Comparison of ENCODE assay signal across 15 mouse cellular contexts in genomic region chr8:12432546-12432945, GRCm38 (mm10). TPM values are rescaled to one million over a fixed set of nuclear protein-coding genes. Genes with fewer than 3 reads are reported as not detected.
DNase-seq lines count a peak whose midpoint lies in the region; ATAC-seq lines count a peak whose summit lies in the region.
"Had no signal": no experiment of that assay in that cellular context is flagged by ENCODE, and none has a peak within 500 bp of the region (broad histone marks: within the 10 kb centered on the region; RNA-seq: fewer than 3 reads in every experiment).

No protein-coding gene starts in this region.

- no peak overlapping the region for H3K4me3 ChIP-seq in neural tube, embryonic 15.5 days (replicated peaks)
- H3K4me3 ChIP-seq: erythroblast, embryonic 14.5 days; lung, embryonic 15.5 days had no signal

- WGBS in neural tube, embryonic 15.5 days, result 25% methylated on average over 7 of the region's 7 CpGs

- H3K9me3 ChIP-seq in neural tube, embryonic 15.5 days (replicated peaks), result no peaks in the 10 kb centered on the region
- H3K9me3 ChIP-seq: lung, embryonic 15.5 days had no signal

- no peak overlapping the region for H3K9ac ChIP-seq in neural tube, embryonic 15.5 days (replicated peaks)
- H3K9ac ChIP-seq: lung, embryonic 15.5 days had no signal

- peaks cover 34% of the 10 kb centered on the region for H3K4me1 ChIP-seq in neural tube, embryonic 15.5 days

- H3K27ac ChIP-seq in neural tube, embryonic 15.5 days (replicated peaks), result no peak overlapping the region
- H3K27ac ChIP-seq: lung, embryonic 15.5 days had no signal

- H3K4me2 ChIP-seq in neural tube, embryonic 15.5 days, result no peak overlapping the region
- H3K4me2 ChIP-seq: lung, embryonic 15.5 days had no signal

- no peaks in the 10 kb centered on the region for H3K36me3 ChIP-seq in neural tube, embryonic 15.5 days
- H3K36me3 ChIP-seq: lung, embryonic 15.5 days had no signal

- no peak for ATAC-seq in neural tube, embryonic 15.5 days (ENCODE audit: low FRiP score)

- DNase-seq in embryo, embryonic 10 days (ENCODE audit: low spot score), result peak; percentile 65
- no peak for DNase-seq in embryo, embryonic 9.5 days (ENCODE audit: extremely low spot score)
- peak; percentile 57 for DNase-seq in neural tube, embryonic 10.5 days (ENCODE audit: extremely low spot score, low spot score)
- peak; percentile 68 for DNase-seq in mesoderm, embryonic 11.5 days (ENCODE audit: low read depth, low spot score)
- DNase-seq in lung, postnatal 14 days, result no peak
- no peak for DNase-seq in adrenal gland, adult 2 months
- no peak for DNase-seq in kidney, postnatal 36 days
- DNase-seq: cerebellum, postnatal 36 days; gastrocnemius, postnatal 10 days; kidney, adult 2 months; thymus, adult 2 months had no signal

- H3K27me3 ChIP-seq in neural tube, embryonic 15.5 days (replicated peaks), result peaks cover 69% of the 10 kb centered on the region

RNA-seq across cellular contexts. Expression of gene Sox1, which starts 37.5 kb away (rescaled TPM):
- 0.40 and 0.91 TPM in 2 replicates for polyA plus RNA-seq in neural tube, embryonic 15.5 days (2015; fragmentation: Nextera tagmentation; extraction: Ambion mirVana)
- total RNA-seq in adrenal gland, adult 2 months (2021), result not detected
- polyA plus RNA-seq in adrenal gland, adult 2 months (2012; rRNA removed), result 0.04 TPM in 1 of 2 replicates, not detected in the other
- polyA plus RNA-seq: heart, embryonic 14.5 days; kidney, adult 2 months; lung, embryonic 15.5 days; thymus, adult 2 months had no signal

Comparison
In these comparisons a context has a peak if more than half of its experiments do, and no peak if none do; other contexts are left out.
1. DNase-seq: peak in embryo, embryonic 10 days (single experiment), neural tube, embryonic 10.5 days (single experiment) and mesoderm, embryonic 11.5 days (single experiment); none in embryo, embryonic 9.5 days (single experiment), lung, postnatal 14 days (single experiment), adrenal gland, adult 2 months (single experiment) and kidney, postnatal 36 days (0 of 2).